Mouse (Mus musculus): ENCODE measurements around the gene Nek9. TPM values are rescaled to one million over a fixed set of nuclear protein-coding genes. Genes with fewer than 3 reads are reported as not detected.
"Not testable (repeated sequence)": the region's sequence is repeated elsewhere in the genome, so short reads cannot be mapped to it uniquely, and the experiment has no call there.

Nek9 gene
- total RNA-seq, 1 experiment, result 20.4 TPM

DNA sequence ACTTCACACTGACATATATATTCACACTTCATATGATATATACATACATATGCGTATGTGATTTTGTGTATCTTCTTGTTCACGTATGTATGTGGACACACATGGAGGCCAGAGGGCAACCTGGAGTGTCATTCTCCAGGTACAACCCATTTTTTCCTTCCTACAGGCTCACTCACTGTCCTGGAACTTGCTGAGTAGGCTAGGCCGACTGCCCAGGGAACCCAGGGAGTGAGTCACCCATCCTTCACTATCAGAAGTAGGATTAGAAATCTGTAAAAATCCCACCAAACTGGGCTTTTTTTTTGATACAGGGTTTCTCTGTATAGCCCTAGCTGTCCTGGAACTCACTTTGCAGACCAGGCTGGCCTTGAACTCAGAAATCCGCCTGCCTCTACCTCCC lies 54.2 kb downstream of the Nek9 start:
- H3K4me1 ChIP-seq (ENCODE audit: control insufficient read depth in 2 of 2, insufficient read depth in 2 of 2, low read length in 2 of 2, poor library complexity in 1 of 2), result peaks cover 0 to 5% of the 10 kb centered on the region in 2 experiments; a peak in 1 of 4 replicates
- no peak overlapping the region for H3K9ac ChIP-seq (ENCODE audit: insufficient read depth, low read depth, low read length, poor library complexity, severe bottlenecking)
- DNase-seq (ENCODE audit: low read depth, low spot score), result no peak
- H3K27ac ChIP-seq (ENCODE audit: insufficient read depth, low read depth, low read length, poor library complexity, severe bottlenecking), result no peak overlapping the region
- no peak overlapping the region for H3K4me3 ChIP-seq (ENCODE audit: insufficient read depth in 1 of 2, low read depth in 1 of 2, low read length in 2 of 2, poor library complexity in 1 of 2, severe bottlenecking in 1 of 2)
- no peaks in the 10 kb centered on the region for H3K36me3 ChIP-seq (ENCODE audit: control insufficient read depth, insufficient read depth, low read length, poor library complexity, severe bottlenecking)
- in situ Hi-C loops (cut with MboI; ENCODE audit: low sequenced_read_pairs in 2 of 2, unreplicated experiment in 2 of 2), result no loop called here
- no peaks in the 10 kb centered on the region for H3K9me3 ChIP-seq (ENCODE audit: control insufficient read depth, insufficient read depth, low read depth, low read length)
- TF ChIP-seq HCFC1 (IDR thresholded peaks at IDR 0.05; ENCODE audit: borderline replicate concordance, insufficient read depth, low read length) (no peak), ZNF384 (IDR thresholded peaks at IDR 0.05; ENCODE audit: low read depth, low read length) (no peak), ZC3H11A (IDR thresholded peaks at IDR 0.05; ENCODE audit: borderline replicate concordance, low read depth, low read length) (no peak), MAFK (IDR thresholded peaks at IDR 0.05; ENCODE audit: insufficient read depth, low read depth, low read length) (no peak), CHD2 (IDR thresholded peaks at IDR 0.05; ENCODE audit: low read depth, low read length) (no peak)

GRCm38 (mm10) chr12:85284331-85284730 lies 54.8 kb downstream of the Nek9 start:
- H3K4me1 ChIP-seq (ENCODE audit: control insufficient read depth in 2 of 2, insufficient read depth in 2 of 2, low read length in 2 of 2, poor library complexity in 1 of 2), result peaks cover 0 to 5% of the 10 kb centered on the region in 2 experiments; a peak in 1 of 4 replicates

GRCm38 (mm10) chr12:85281756-85282155 lies 57.4 kb downstream of the Nek9 start:
- DNase-seq (ENCODE audit: low read depth, low spot score); H3K4me1 ChIP-seq (ENCODE audit: control insufficient read depth in 2 of 2, insufficient read depth in 2 of 2, low read length in 2 of 2, poor library complexity in 1 of 2); H3K36me3 ChIP-seq (ENCODE audit: control insufficient read depth, insufficient read depth, low read length, poor library complexity, severe bottlenecking); H3K9me3 ChIP-seq (ENCODE audit: control insufficient read depth, insufficient read depth, low read depth, low read length); H3K27ac ChIP-seq (ENCODE audit: insufficient read depth, low read depth, low read length, poor library complexity, severe bottlenecking); H3K9ac ChIP-seq (ENCODE audit: insufficient read depth, low read depth, low read length, poor library complexity, severe bottlenecking); H3K4me3 ChIP-seq (ENCODE audit: insufficient read depth in 1 of 2, low read depth in 1 of 2, low read length in 2 of 2, poor library complexity in 1 of 2, severe bottlenecking in 1 of 2); in situ Hi-C loops (cut with MboI; ENCODE audit: low sequenced_read_pairs in 2 of 2, unreplicated experiment in 2 of 2): not testable (repeated sequence)

More at GRCm38 (mm10) chr12:85284331-85284730, 54.8 kb downstream of the Nek9 start:
- Histone ChIP-seq H3K9me3 (ENCODE audit: control insufficient read depth, insufficient read depth, low read depth, low read length) (no peaks in the 10 kb centered on the region), H3K4me3 (ENCODE audit: insufficient read depth in 1 of 2, low read depth in 1 of 2, low read length in 2 of 2, poor library complexity in 1 of 2, severe bottlenecking in 1 of 2) (no peak overlapping the region), H3K9ac (ENCODE audit: insufficient read depth, low read depth, low read length, poor library complexity, severe bottlenecking) (no peak overlapping the region), H3K36me3 (ENCODE audit: control insufficient read depth, insufficient read depth, low read length, poor library complexity, severe bottlenecking) (no peaks in the 10 kb centered on the region), H3K27ac (ENCODE audit: insufficient read depth, low read depth, low read length, poor library complexity, severe bottlenecking) (no peak overlapping the region)
- TF ChIP-seq MAFK (IDR thresholded peaks at IDR 0.05; ENCODE audit: insufficient read depth, low read depth, low read length) (no peak), CHD2 (IDR thresholded peaks at IDR 0.05; ENCODE audit: low read depth, low read length) (no peak), ZC3H11A (IDR thresholded peaks at IDR 0.05; ENCODE audit: borderline replicate concordance, low read depth, low read length) (no peak), ZNF384 (IDR thresholded peaks at IDR 0.05; ENCODE audit: low read depth, low read length) (no peak)
- in situ Hi-C loops (cut with MboI; ENCODE audit: low sequenced_read_pairs in 2 of 2, unreplicated experiment in 2 of 2), result no loop called here
- DNase-seq (ENCODE audit: low read depth, low spot score), result no peak

- H3K36me3 ChIP-seq (ENCODE audit: control insufficient read depth, insufficient read depth, low read length, poor library complexity, severe bottlenecking), result peaks cover 4% of the 10 kb centered on the region; the same call in 1 of the 2 replicates
- no peak overlapping the region for H3K27ac ChIP-seq (ENCODE audit: insufficient read depth, low read depth, low read length, poor library complexity, severe bottlenecking)
- no peak for DNase-seq (ENCODE audit: low read depth, low spot score)
- TF ChIP-seq MAFK (IDR thresholded peaks at IDR 0.05; ENCODE audit: insufficient read depth, low read depth, low read length) (no peak), ZNF384 (IDR thresholded peaks at IDR 0.05; ENCODE audit: low read depth, low read length) (peak; percentile 72; the same call in 1 of the 2 replicates), HCFC1 (IDR thresholded peaks at IDR 0.05; ENCODE audit: borderline replicate concordance, insufficient read depth, low read length) (no peak), CHD2 (IDR thresholded peaks at IDR 0.05; ENCODE audit: low read depth, low read length) (no peak), ZC3H11A (IDR thresholded peaks at IDR 0.05; ENCODE audit: borderline replicate concordance, low read depth, low read length) (no peak)
- peaks cover 2% of the 10 kb centered on the region in 2 experiments; a peak in 2 of 4 replicates for H3K4me1 ChIP-seq (ENCODE audit: control insufficient read depth in 2 of 2, insufficient read depth in 2 of 2, low read length in 2 of 2, poor library complexity in 1 of 2)
- H3K9me3 ChIP-seq (ENCODE audit: control insufficient read depth, insufficient read depth, low read depth, low read length), result no peaks in the 10 kb centered on the region
- H3K9ac ChIP-seq (ENCODE audit: insufficient read depth, low read depth, low read length, poor library complexity, severe bottlenecking), result no peak overlapping the region
- in situ Hi-C loops (cut with MboI; ENCODE audit: low sequenced_read_pairs in 2 of 2, unreplicated experiment in 2 of 2), result no loop called here
- peak overlapping the region in 1 of 2 experiments; percentile 93; a peak in 2 of 4 replicates for H3K4me3 ChIP-seq (ENCODE audit: insufficient read depth in 1 of 2, low read depth in 1 of 2, low read length in 2 of 2, poor library complexity in 1 of 2, severe bottlenecking in 1 of 2)
These were observed 58.1 kb downstream of the Nek9 start for GRCm38 (mm10) chr12:85280845-85281651.

Measured in ES-E14 (cell line).